Mouse (Mus musculus): ENCODE measurements around the gene Cacna1d.

Gene Cacna1d

DNA sequence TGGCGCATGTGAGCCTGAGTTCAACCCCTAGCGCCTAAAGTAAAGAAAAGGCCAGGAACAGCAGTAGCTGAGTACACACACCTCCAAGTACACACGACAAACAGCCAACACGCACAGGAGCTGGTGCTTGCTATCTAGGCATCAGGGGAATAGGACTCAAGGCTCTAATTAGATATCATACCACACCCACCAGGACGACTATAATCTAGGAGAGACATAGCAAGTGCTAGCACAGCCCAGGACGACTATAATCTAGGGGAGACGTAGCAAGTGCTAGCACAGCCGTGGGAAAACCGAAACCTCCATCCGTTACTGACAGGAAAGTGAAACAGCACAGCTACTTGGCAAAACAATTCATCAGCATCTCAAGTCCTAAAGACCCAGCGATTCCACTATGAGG, 162.1 kb downstream of the Cacna1d start:
- no peak for DNase-seq (ENCODE audit: low spot score in 2 of 2)

DNA sequence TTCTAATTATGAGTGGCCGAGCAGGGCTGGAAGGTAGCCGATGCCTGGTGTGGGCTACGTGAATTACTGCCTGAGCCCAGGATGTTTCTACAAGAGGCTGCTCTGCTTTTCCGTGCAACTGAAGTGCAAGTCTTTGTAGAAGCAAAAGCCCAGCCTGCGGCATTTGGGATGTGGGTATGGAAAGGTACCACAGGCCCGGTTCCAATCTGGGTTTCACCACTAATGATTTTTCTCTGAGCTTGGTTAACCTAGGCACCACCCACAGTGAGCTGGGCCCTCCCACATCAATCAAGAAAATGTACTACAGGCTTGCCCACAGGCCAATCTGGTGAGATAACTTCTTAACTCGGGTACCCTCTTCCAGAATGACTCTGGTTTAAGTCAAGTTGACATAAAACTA, 163.8 kb downstream of the Cacna1d start:
- DNase-seq (ENCODE audit: low spot score in 2 of 2): no peak

DNA sequence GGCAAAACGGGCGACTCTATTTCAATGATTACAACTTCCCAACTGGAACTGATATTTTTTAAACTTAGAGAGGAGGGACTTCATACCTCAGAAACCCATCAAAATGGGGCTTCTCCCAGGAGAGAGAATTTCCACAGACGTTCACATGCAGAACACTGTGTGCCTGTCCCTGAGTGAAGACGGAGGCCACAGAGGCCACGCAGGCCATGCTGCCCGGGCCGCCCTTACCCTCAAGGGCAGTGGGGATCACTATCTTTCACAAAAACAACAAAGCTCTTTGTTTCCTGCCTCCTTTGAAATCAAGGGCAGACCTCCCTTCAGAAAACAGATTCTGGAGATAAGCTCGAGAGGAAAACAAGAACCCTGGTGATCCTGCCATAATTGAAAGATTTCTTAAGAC, 164.2 kb downstream of the Cacna1d start:
- DNase-seq (ENCODE audit: low spot score in 2 of 2): no peak

DNA sequence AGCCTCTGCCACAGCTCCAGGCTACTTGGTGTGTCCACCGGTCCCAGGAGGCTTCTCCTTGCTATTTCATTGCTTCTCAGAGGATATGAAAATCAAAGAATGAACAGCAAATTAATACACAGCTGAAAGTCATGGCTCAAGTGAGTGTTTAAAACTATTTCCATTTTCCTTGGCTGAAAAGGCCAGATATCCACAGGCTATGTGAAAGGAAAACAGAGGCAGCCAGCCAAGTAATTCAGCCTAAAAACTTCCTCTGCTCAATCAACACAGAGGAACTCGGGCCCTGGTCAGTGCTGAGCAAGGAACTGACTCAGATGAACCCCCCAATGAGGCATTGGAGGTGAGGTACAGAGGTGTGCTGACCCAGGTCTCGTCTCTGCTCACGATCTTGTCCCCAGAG, 165.0 kb downstream of the Cacna1d start:
- DNase-seq (ENCODE audit: low spot score in 2 of 2): no peak

DNA sequence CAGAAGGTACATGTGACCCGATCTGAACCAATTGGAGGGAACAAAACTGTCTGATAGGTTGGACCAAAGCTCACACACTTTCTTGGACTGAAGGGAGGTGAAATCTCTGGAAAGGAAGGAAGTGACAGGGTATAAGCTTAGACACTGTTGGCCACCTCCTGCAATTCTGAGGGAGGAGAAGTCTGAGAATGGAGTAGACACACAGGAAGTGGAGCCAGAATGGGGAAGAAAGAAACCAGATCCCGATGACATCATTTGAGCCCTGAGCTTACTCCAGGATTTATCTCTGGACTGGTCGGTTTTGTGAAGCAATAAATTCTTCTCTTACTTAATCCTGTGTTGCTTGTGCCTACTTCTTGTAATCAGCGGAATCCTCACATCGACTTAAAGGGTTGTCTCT, 166.3 kb downstream of the Cacna1d start:
- DNase-seq (ENCODE audit: low spot score in 2 of 2): no peak

DNA sequence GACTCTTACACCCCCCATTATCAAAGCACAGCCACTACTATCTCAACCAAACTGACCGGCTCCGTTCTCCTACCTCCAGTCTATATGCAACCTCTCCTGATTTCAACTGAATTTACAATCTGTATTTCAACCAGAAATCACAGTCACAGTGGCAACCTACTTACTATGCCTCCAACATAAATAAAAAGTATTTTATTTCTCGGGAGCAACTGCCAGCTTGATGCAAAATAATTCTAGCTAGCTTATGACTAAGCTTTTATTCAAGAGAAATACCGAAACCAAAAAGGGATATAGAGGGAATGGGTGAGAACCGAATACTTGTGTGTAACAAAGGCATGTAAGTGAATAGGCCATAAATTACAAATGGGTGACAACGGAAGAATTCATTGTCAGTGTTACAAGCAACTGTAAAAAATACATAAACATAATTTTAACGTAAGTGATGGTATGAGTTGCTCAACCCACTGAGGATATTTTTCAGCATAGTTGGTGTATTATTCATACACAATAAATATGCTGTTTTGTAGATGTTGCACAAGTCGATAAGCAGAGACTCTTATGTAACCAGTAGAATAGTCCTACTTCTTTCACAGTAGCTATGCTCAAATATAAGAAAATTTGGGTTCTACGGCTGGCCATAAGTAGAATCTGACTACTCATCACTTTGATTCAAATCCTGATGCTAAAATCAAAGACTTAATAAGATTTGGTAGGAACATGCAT, 172.4 kb downstream of the Cacna1d start:
- DNase-seq (ENCODE audit: low spot score in 2 of 2): no peak

DNA sequence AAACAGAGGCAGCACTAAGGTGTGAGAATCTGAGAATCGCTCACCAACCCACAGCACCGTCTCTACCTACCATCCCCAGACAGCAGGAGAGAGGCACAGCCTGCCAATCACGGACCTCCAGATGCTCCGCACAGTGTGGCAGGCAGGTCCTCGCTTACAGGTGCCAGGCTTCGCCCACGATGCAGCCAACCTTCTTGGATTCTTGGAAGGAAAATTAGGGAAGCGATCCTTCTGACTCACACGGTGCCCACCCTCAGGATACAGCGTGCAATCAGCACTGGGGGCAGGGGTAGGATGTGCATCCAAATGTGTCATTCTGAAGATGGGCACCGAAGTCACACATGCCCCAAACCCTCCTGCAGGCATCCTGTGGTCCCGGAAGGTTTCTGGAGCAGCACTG, 173.0 kb downstream of the Cacna1d start:
- no peak for DNase-seq (ENCODE audit: low spot score in 2 of 2)

DNA sequence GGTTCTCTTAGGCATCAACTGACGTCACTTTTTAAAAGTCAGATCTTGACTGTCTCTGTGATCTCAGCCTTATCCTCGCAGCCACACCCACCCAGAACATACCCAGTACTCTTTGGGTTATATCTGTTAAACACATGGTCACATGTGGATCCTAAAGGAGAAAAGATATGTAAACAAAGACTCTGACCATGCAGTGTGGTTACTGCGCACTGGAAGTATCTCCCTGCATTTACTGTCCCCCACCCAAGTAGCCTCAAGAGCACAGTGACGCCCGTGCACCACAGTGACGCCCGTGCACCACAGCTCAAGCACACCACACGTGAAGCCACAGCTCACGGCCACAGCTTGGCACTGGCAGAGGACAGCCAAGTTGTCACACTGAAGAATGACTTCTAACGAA, 173.6 kb downstream of the Cacna1d start:
- DNase-seq (ENCODE audit: low spot score in 2 of 2): no peak

DNA sequence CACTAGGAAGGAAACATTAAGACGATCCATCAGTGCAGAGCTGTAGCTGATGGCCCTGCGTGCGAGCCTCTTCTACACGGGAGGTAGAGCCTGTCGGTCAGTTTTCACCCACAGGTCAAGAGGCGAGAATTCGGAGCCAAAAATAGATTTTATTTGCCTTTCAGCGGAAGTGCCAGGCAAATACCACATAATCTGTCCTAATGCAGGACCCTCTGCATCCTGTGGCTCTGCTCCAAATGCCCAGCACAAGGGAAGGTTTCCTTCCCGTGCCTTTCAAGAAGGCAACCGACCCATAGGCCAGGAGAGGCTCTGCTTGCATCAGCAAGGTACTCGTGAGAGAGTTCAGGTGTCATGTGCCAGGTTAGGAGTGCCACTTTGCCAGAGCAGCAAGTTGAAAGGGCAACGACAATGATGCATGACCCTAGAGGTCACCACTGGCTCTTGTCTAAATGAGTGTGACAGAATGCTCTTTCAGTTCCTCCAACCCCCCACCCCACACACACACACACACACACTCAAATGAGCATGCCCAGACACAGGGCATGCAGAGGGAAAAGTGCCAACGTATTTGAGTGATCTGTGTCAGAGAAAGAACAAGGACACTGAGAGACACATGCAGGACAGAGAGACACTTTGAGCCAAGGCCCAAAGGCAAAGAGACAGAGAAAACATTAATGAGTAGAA, 179.9 kb downstream of the Cacna1d start:
- DNase-seq (ENCODE audit: low spot score in 2 of 2): no peak

DNA sequence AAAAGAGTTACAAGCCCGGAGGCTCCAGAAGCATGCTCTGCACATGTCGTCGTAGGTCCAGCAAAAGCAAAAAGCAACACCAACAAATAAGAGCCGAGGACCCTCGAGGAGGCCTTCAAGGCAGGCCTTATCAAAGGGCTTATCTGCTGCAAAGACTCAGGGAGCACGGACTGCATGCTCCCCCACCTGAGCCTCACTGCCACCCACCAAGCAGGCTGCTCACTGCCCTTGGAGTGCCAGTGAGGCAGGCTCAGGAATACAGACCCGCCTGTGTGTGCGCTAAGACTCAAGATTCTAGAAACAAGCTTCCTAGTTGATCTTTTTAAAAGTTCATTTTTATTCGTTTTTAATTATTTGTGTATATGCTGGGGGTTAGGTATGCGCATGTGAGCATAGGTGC, 181.0 kb downstream of the Cacna1d start:
- DNase-seq (ENCODE audit: low spot score in 2 of 2): no peak

DNA sequence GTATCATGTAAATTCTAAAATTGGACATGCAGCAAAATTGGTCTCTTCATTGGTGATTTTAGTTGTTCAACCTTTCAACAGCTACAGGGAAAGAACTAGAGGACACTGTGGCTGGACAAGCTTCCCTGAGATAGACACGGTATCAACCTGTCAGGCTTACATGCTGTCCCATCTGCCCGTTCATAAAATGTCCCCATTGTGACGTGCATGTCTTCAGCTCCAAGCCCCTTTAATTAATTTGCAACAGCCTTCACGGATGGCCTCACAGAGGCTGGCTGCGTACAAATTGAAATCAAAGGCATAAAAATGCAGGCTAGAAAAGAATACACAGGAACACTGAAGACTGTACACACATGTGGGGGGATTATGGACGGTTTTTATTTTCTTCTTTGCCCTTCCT, 185.0 kb downstream of the Cacna1d start:
- no peak for DNase-seq (ENCODE audit: low spot score in 2 of 2)

DNA sequence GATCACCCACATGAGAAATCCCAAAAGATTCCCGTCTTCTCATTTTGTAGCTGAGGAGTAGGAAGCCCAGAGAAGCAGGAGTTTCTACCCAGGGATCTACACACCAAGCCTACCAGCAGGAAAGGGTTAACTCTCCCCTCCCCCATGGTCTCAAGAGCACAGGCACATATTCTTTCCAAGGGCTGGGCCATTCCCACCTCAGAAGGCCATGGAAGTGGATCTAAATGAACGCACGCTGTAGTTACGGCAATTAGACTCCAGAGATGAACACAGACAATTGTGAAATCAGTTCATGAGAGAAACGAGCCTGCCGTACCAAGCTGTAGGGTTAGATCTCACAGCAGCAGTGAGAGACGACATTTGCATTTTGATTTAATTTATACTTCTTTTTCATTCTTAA, 191.3 kb downstream of the Cacna1d start:
- no peak for DNase-seq (ENCODE audit: low spot score in 2 of 2)

DNA sequence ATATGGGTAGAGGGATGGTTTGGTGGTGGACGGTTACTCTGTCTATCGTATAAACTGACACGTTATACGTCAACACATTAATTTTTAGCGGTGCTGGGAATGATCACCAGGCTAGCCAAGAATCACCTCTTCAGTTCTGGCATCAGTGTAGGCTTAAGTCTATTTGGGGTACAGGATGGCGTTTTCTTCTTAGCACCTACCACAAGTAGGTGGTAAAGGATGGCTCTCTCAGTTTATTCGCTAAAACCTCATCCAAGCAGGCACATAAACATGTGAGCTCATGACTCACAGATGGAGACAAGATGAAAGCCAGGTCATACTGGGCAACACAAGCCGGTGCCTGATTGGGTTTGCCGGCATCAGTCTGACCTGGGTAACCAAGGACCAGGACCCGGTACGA, 193.8 kb downstream of the Cacna1d start:
- no peak for DNase-seq (ENCODE audit: low spot score in 2 of 2)

DNA sequence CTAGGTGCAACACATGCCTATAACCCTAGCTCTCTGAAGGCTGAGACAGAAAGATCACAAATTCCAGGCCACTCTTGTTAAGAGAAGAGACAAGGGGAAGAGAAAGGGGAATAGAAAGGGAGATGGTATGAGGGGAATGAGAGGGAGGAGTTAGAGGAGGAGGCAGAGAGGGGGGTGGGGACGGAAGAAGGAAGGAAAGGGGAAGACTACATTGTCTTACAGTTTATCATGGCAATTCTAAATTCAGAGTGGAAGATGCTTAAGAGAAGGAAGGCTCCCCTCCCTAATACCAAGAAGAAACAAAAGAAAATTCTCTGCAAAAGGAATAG, 199.2 kb downstream of the Cacna1d start:
- no peak for DNase-seq (ENCODE audit: low spot score in 2 of 2)

DNA sequence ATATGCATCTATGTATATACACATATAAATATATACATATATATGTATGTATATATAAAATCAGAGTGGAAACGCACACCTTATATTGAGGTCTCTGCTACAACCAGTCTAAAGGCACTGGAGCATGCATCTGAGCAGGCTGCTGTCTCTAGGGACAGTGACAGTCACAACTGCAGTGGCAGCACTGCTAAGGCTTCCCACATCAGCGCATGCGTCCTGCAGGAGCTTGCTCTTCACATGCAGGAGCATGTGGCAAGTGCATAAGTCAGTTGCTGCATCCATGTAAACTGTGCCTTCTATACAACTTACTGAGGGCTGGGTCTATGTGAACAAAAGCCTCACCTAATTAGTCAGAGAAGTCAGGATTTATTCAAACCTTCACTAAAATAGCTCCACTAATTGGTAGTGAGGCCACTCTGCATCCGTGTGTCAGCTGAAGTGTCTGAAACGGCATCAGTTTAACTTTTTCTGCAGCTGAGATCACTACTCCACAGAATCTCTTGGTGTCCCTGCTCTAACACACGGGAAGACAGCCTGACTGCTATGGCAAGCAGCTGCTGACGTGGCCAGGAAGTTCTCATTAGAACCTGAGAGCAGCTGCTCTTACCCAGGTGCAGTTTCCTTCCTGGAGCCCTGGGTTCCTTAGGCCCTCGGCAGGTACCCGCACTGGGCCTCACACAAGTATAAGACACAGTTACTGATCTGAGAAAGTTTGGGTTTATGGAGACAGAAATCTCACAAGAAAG, 199.7 kb downstream of the Cacna1d start:
- DNase-seq (ENCODE audit: low spot score in 2 of 2): peak in 1 of 2 experiments; percentile 45

DNA sequence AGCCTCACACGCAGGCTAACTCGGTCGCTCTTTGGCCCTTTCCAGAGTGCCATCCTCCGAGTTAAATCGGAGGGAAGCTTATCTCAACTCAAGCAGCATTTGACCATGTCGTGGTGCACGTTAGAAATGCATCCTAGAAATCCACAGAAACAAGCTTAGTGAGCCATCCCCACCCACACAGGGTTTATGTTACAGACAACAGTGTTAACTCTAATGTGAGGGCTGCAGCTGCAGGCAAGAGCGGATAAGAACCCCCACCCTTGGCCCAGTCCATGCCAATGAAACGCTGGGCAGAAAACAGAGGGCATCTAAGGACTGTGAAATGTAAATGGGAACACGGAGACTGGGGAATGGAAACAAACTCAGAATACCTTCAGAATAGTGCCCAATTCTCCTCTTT, 206.8 kb downstream of the Cacna1d start:
- no peak for DNase-seq (ENCODE audit: low spot score in 2 of 2)

DNA sequence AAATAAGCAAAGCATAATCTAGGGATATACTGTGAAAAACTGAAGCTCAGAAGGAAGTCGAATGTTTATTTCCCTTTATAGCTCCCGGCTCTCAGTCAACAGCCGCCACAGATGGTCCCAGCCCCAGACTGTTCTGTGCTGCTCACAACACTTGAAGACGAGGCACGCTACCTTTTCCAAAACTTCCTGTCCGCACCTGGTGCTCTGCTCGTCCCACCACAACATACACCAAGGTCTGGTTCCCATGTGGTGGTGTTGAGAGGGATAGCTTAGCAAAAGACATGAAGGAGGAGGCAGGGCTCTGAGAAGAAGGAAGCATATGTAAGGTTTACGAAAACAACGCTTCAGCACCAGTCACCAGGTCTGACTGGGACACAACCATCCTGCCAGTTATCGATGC, 207.2 kb downstream of the Cacna1d start:
- DNase-seq (ENCODE audit: low spot score in 2 of 2): no peak

DNA sequence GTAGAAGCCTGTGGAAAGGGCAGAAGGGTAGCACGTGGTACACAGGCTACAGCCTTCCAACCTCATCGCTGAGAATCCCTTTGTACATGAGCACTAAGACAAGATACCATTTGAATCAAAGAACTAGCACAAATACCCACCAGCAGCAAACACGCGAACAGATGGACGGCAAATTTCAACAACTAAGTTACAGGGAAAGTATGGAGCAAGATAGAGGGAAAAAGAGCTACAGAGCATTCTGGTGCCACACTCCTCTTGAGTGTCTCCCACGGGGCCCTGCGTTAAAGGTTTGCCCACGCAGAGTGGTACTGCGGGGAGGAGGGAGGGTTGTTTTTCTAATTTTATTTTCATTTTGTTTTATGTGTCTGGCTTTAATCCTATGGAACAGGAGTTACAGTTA, 215.7 kb downstream of the Cacna1d start:
- no peak for DNase-seq (ENCODE audit: low spot score in 2 of 2)

DNA sequence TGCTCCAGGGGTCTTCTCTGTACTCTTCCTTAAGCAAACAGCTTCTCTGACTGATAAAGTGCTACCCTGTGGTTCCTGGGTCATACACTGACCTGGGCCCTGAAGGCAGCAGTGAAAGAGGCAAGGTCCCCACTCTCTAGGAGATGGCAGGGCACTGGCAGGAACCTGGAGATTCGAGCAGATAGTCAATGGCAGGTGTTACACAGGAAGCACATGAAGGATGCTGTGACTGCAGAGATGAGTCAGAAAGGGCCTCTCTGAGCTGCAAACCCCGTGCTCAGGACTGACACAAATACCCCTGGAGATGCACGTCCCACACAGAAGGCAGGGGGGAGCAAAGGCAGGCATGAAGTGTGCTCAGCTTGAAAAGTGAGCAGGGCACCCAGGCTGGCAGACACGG, 218.3 kb downstream of the Cacna1d start:
- DNase-seq (ENCODE audit: low spot score in 2 of 2): no peak

DNA sequence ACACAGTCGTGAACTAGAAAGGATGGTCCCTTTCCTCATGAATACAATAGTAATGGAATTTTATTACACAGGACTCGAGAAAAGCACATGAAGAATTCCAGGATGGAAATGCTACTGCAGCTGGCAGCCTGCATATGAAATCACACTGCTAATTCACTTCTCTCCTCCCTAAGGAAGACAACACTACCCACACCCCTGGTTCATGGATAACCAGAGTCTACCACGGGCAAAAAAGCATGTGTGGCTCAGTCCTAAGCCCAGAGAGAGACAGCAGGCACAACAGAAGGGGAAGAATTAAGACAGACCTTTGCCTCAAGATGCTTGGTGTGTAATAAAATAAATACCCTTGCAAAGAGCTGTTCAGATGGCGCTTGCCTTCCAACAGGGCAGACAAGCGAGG, 218.7 kb downstream of the Cacna1d start:
- DNase-seq (ENCODE audit: low spot score in 2 of 2): no peak

DNA sequence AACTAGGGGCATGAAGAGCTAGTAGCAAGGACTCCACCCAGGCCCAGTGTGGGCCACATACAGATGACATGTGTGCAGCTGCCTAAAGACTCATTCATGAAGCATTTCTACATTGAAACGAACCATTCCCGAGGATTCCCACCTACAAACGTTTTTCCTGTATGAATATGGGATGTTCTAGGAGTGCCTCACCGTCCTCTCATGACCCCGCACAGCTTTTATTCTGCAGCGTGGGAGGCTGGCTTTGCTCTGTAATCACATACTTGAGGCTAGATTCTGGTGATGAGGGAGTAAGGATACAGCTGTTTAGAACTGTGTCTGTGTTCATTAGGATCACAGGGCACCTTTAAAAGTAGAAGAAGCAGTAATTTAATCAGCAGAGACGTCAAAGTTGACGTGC, 219.4 kb downstream of the Cacna1d start:
- no peak for DNase-seq (ENCODE audit: low spot score in 2 of 2)

DNA sequence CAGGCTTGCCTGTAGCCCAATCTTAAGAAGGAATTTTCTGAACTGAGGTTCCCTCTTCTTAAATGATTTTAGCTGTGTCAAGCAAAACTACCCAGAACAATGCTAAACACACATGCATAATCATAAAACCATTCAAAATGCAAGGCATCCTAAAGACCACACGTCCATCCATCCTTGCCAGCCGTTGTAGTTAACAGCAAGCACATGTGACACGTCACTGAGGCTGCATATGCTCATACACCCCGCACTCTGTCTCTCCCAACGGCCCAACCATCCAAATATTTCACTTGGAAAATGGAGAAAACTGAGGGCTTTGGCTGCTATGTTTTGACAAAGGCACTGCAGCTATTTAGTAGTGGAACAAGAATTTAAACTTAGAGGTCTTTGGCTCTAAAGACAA, 220.9 kb downstream of the Cacna1d start:
- no peak for DNase-seq (ENCODE audit: low spot score in 2 of 2)

DNA sequence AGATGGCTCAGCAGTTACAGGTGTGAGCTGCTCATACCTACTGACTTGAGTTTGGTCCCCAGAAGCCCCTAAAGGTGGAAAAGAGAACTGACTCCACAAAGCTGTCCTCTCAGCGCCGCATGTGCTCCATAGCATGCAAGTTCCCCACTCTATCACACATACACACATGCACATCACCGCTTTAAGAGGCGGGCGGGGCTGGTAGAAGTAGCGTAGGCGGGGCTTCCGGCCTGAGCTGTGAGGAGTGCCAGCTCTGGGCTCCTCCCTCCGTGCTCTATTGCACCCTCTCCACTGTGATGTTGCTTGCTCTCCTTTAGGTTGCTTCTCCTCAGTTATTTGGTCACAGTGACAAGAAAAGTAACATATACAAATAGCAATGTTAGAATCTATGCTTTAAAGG, 225.5 kb downstream of the Cacna1d start:
- DNase-seq (ENCODE audit: low spot score in 2 of 2): peak; percentile 49 to 71
